Mouse (Mus musculus): ENCODE results near the gene Rhbdd1.

Gene Rhbdd1

GRCm38 (mm10) chr1:82364468-82364867, 48.2 kb downstream of the Rhbdd1 start:
- DNase-seq (ENCODE audit: low spot score): no peak

GRCm38 (mm10) chr1:82371636-82372428, 55.6 kb downstream of the Rhbdd1 start:
- no peak for DNase-seq (ENCODE audit: low spot score)

- no peak for DNase-seq (ENCODE audit: low spot score)
These were observed 57.7 kb downstream of the Rhbdd1 start for GRCm38 (mm10) chr1:82373924-82374323.

GRCm38 (mm10) chr1:82374831-82375358, 58.6 kb downstream of the Rhbdd1 start:
- DNase-seq (ENCODE audit: low spot score): no peak

GRCm38 (mm10) chr1:82375452-82375851, 59.2 kb downstream of the Rhbdd1 start:
- DNase-seq (ENCODE audit: low spot score): no peak

- DNase-seq (ENCODE audit: low spot score): no peak
These were observed 65.7 kb downstream of the Rhbdd1 start for GRCm38 (mm10) chr1:82381946-82382345.

GRCm38 (mm10) chr1:82384106-82384505, 67.9 kb downstream of the Rhbdd1 start:
- no peak for DNase-seq (ENCODE audit: low spot score)

- DNase-seq (ENCODE audit: low spot score): no peak
These were observed 68.8 kb downstream of the Rhbdd1 start for GRCm38 (mm10) chr1:82385054-82385453.

- DNase-seq (ENCODE audit: low spot score): no peak
These were observed 69.6 kb downstream of the Rhbdd1 start for GRCm38 (mm10) chr1:82385827-82386230.

- DNase-seq (ENCODE audit: low spot score): no peak
These were observed 70.8 kb downstream of the Rhbdd1 start for GRCm38 (mm10) chr1:82386814-82387771.

GRCm38 (mm10) chr1:82389371-82389770, 73.1 kb downstream of the Rhbdd1 start:
- no peak for DNase-seq (ENCODE audit: low spot score)

GRCm38 (mm10) chr1:82395371-82395770, 79.1 kb downstream of the Rhbdd1 start:
- no peak for DNase-seq (ENCODE audit: low spot score)

- DNase-seq (ENCODE audit: low spot score): no peak
These were observed 91.5 kb downstream of the Rhbdd1 start for GRCm38 (mm10) chr1:82407786-82408185.

GRCm38 (mm10) chr1:82409271-82409670, 93.0 kb downstream of the Rhbdd1 start:
- DNase-seq (ENCODE audit: low spot score): no peak

GRCm38 (mm10) chr1:82410548-82410947, 94.3 kb downstream of the Rhbdd1 start:
- no peak for DNase-seq (ENCODE audit: low spot score)

- no peak for DNase-seq (ENCODE audit: low spot score)
These were observed 95.3 kb downstream of the Rhbdd1 start for GRCm38 (mm10) chr1:82411521-82411920.

GRCm38 (mm10) chr1:82412085-82412484, 95.8 kb downstream of the Rhbdd1 start:
- no peak for DNase-seq (ENCODE audit: low spot score)

- DNase-seq (ENCODE audit: low spot score): no peak
These were observed 98.3 kb downstream of the Rhbdd1 start for GRCm38 (mm10) chr1:82414434-82415045.

- DNase-seq (ENCODE audit: low spot score): no peak
These were observed 99.4 kb downstream of the Rhbdd1 start for GRCm38 (mm10) chr1:82415641-82416040.

GRCm38 (mm10) chr1:82427729-82428128, 111.5 kb downstream of the Rhbdd1 start:
- no peak for DNase-seq (ENCODE audit: low spot score)

GRCm38 (mm10) chr1:82429061-82429460, 112.8 kb downstream of the Rhbdd1 start:
- DNase-seq (ENCODE audit: low spot score): peak; percentile 22
